Mouse (Mus musculus): ENCODE data around the gene ccdc198.

DNA sequence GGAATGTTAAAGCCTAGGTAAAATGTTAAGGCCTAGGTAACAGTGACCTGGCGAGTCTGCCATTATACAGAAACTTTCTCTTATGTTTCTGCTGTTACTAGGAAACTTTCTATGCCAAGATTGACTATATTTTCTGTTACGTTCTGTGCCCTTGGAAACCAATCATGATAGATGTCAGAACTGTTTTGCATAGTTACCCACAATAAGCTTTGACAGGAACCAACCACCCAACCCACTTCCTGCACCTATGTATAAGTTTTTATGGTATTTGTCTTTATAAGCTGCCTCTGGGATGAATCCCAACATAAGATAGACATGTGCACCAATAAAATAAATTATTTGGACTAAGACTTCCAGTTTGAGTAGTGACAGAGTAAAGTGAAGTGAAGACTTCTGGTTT, 23.5 kb downstream of the ccdc198 start:
- TF ChIP-seq EP300 (IDR thresholded peaks at IDR 0.05; ENCODE audit: low read depth) (no peak), CTCF (IDR thresholded peaks at IDR 0.05; ENCODE audit: low read depth) (no peak)

All from liver, embryonic 14.5 days (tissue).